Mouse (Mus musculus) hindbrain, embryonic 15.5 days (tissue): ENCODE measurements at regions not wholly inside any gene's neighbourhood (a gene's known extent, or its start where the extent isn't known, plus 50 kb on each side); places are given as distances from the start of the nearest gene placed in this dataset.

Source experiments
- ATAC-seq: fragments of 200-750 bp; cut with Nextera tagmentation; 2 replicates; pipeline ENCODE4 v1.8.0; 2017; ENCODE audit warnings: low read depth, moderate number of reproducible peaks, moderate TSS enrichment; ENCODE audit not compliant: low FRiP score
- H3K27ac ChIP-seq: fragments of 300-500 bp; sonication (generic); replicated peaks from 2 replicates; pipeline ENCODE4 v1.5.1; 2015; ENCODE audit warnings: mild to moderate bottlenecking, inconsistent platforms
- H3K27me3 ChIP-seq: fragments of 300-500 bp; sonication (generic); 2 replicates; pipeline ENCODE4 v1.6.1; 2015; ENCODE audit warnings: control low read depth, inconsistent platforms
- H3K36me3 ChIP-seq: fragments of 300-500 bp; sonication (generic); 2 replicates; pipeline ENCODE4 v1.6.1; 2015; ENCODE audit warnings: control low read depth, inconsistent platforms
- H3K4me1 ChIP-seq: fragments of 300-500 bp; sonication (generic); replicated peaks from 2 replicates; pipeline ENCODE4 v1.6.1; 2015; ENCODE audit warnings: control low read depth, inconsistent platforms
- H3K4me2 ChIP-seq: fragments of 300-500 bp; sonication (generic); 2 replicates; pipeline ENCODE4 v1.6.1; 2015; ENCODE audit warnings: moderate library complexity, mild to moderate bottlenecking, inconsistent platforms
- H3K4me3 ChIP-seq: fragments of 300-500 bp; sonication (generic); 2 replicates; pipeline ENCODE4 v1.5.1; 2015; ENCODE audit warnings: mild to moderate bottlenecking, inconsistent platforms
- H3K9ac ChIP-seq: fragments of 300-500 bp; sonication (generic); 2 replicates; pipeline ENCODE4 v1.6.1; 2015; ENCODE audit warnings: inconsistent platforms
- H3K9me3 ChIP-seq: fragments of 300-500 bp; sonication (generic); 2 replicates; pipeline ENCODE4 v1.6.1; 2016; ENCODE audit warnings: control low read depth, inconsistent platforms
- WGBS: fragments of 180-500 bp; shearing (Covaris S2); methylation state at CpG from one replicate; pipeline ENCODE4 v1.1.7; 2015; 5-methylcytosine and 5-hydroxymethylcytosine counted together

- no peak for ATAC-seq
Measured at GRCm38 (mm10) chr5:85779205-85779604, 286.2 kb downstream of the Cenpc1 start.

DNA sequence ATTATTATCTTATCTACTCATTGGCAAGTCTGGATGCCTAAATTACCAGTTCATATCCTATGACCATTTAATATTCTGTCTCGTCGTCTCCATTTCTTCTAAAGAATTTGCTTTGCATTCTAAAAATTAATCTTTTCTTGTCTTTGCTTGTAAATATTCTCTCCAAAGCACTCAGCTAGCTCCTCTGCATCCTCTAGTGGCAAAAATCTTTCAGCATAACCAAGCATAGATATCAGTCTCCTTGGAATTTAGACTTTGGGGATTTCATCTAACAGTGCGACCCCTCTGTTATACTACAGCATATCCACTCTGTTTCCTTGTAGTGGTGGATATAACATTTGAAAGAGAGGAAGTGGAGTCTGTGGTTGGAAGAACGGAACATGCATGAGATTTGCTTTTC lies 292.7 kb downstream of the Cenpc1 start:
- Histone ChIP-seq H3K27ac (no peak overlapping the region), H3K9ac (no peak overlapping the region), H3K9me3 (no peaks in the 10 kb centered on the region), H3K4me2 (no peak overlapping the region), H3K4me1 (no peaks in the 10 kb centered on the region), H3K36me3 (no peaks in the 10 kb centered on the region), H3K4me3 (no peak overlapping the region), H3K27me3 (no peaks in the 10 kb centered on the region)
- 89% methylated on average over 4 of the region's 4 CpGs for WGBS
- ATAC-seq = no peak

More at GRCm38 (mm10) chr5:85779205-85779604, 286.2 kb downstream of the Cenpc1 start:
- H3K4me3 ChIP-seq = no peak overlapping the region
- H3K4me1 ChIP-seq = no peaks in the 10 kb centered on the region; the same call in 1 of the 2 replicates
- no peaks in the 10 kb centered on the region for H3K9me3 ChIP-seq
- 43% methylated on average over 4 of the region's 4 CpGs for WGBS
- no peak overlapping the region for H3K9ac ChIP-seq
- H3K36me3 ChIP-seq = no peaks in the 10 kb centered on the region
- no peak overlapping the region for H3K27ac ChIP-seq
- no peaks in the 10 kb centered on the region for H3K27me3 ChIP-seq
- H3K4me2 ChIP-seq = no peak overlapping the region

GRCm38 (mm10) chr5:85772086-85772485 lies 293.3 kb downstream of the Cenpc1 start:
- Histone ChIP-seq H3K4me2 (no peak overlapping the region), H3K4me1 (no peaks in the 10 kb centered on the region), H3K27me3 (no peaks in the 10 kb centered on the region), H3K9me3 (no peaks in the 10 kb centered on the region), H3K4me3 (no peak overlapping the region), H3K9ac (no peak overlapping the region), H3K27ac (no peak overlapping the region), H3K36me3 (no peaks in the 10 kb centered on the region)
- no peak for ATAC-seq
- 56% methylated on average over 4 of the region's 4 CpGs for WGBS

GRCm38 (mm10) chr5:85767157-85767556 lies 298.2 kb downstream of the Cenpc1 start:
- Histone ChIP-seq H3K4me3 (no peak overlapping the region), H3K27me3 (no peaks in the 10 kb centered on the region), H3K4me1 (no peaks in the 10 kb centered on the region), H3K9me3 (no peaks in the 10 kb centered on the region), H3K27ac (no peak overlapping the region), H3K4me2 (no peak overlapping the region), H3K36me3 (no peaks in the 10 kb centered on the region), H3K9ac (no peak overlapping the region)
- no peak for ATAC-seq
- 89% methylated on average over 3 of the region's 3 CpGs for WGBS

DNA sequence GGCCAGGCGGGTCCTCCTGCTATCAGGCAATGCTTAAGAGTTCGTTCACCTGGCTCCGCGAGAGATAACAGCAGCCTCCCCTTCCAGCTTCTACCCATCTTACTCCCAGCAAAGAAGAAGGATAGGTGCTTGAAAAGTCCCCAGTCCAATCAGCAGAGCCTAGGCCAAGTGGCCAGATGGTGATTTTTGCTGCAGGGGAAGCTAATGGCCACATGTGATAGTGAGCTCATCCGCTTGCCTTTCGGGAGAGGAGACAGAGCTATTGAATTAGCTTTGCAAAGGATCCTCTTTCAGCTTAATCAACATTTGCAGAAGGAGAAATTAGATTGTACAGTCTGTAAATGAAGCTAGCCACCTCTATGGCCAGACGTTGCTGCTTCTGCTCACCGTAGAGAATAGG lies 308.7 kb downstream of the Cenpc1 start:
- WGBS = 70% methylated on average over 8 of the region's 8 CpGs
- Histone ChIP-seq H3K9me3 (no peaks in the 10 kb centered on the region), H3K27me3 (no peaks in the 10 kb centered on the region), H3K4me1 (no peaks in the 10 kb centered on the region), H3K27ac (no peak overlapping the region), H3K4me2 (no peak overlapping the region), H3K9ac (no peak overlapping the region), H3K36me3 (no peaks in the 10 kb centered on the region), H3K4me3 (no peak overlapping the region)
- ATAC-seq = 0 out of 2 replicates have a peak, but pooled peaks have one; percentile 48

GRCm38 (mm10) chr5:85754227-85754626 lies 311.2 kb downstream of the Cenpc1 start:
- Histone ChIP-seq H3K4me2 (peak overlapping the region; percentile 21; the same call in 1 of the 2 replicates), H3K4me3 (no peak overlapping the region), H3K27me3 (no peaks in the 10 kb centered on the region), H3K9me3 (no peaks in the 10 kb centered on the region), H3K4me1 (no peaks in the 10 kb centered on the region), H3K36me3 (no peaks in the 10 kb centered on the region), H3K27ac (no peak overlapping the region), H3K9ac (no peak overlapping the region)
- WGBS = 62% methylated on average over 12 of the region's 12 CpGs
- no peak for ATAC-seq

- Histone ChIP-seq H3K4me3 (no peak overlapping the region), H3K4me2 (no peak overlapping the region), H3K4me1 (no peaks in the 10 kb centered on the region), H3K9ac (no peak overlapping the region), H3K36me3 (no peaks in the 10 kb centered on the region), H3K27me3 (no peaks in the 10 kb centered on the region), H3K9me3 (no peaks in the 10 kb centered on the region), H3K27ac (no peak overlapping the region)
- no peak for ATAC-seq
- WGBS = 72% methylated on average over 3 of the region's 3 CpGs
Measured at GRCm38 (mm10) chr5:85753109-85753508, 312.3 kb downstream of the Cenpc1 start.

GRCm38 (mm10) chr5:85751649-85752048 lies 313.7 kb downstream of the Cenpc1 start:
- H3K4me3 ChIP-seq = no peak overlapping the region
- no peak for ATAC-seq
- no peaks in the 10 kb centered on the region for H3K36me3 ChIP-seq
- H3K27me3 ChIP-seq = no peaks in the 10 kb centered on the region
- H3K9me3 ChIP-seq = no peaks in the 10 kb centered on the region
- WGBS = 59% methylated on average over 2 of the region's 2 CpGs
- H3K27ac ChIP-seq = no peak overlapping the region
- H3K9ac ChIP-seq = no peak overlapping the region
- no peaks in the 10 kb centered on the region for H3K4me1 ChIP-seq
- no peak overlapping the region for H3K4me2 ChIP-seq

DNA sequence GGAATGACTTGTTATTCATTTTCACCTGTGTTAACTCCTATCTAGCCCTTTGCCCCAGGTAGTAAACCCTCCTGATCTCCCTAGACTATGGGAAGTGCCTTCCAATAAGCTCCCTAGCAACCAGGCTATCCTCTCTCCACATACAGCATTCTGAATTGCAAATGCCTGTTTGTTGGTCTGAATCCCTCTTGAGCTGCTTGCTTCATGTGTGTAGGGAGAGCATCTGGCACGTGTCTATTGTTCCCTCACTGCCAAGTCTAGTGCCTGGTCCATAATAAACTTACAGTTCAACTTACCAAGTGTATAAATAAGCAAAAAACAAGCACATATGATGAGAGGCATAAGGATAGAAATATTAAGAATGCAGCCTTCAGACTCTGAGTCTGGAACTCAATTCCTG lies 314.5 kb downstream of the Cenpc1 start:
- no peak overlapping the region for H3K9ac ChIP-seq
- no peaks in the 10 kb centered on the region for H3K27me3 ChIP-seq
- no peak overlapping the region for H3K4me3 ChIP-seq
- H3K36me3 ChIP-seq = no peaks in the 10 kb centered on the region
- WGBS = 43% methylated on average over 1 of the region's 1 CpGs
- no peak overlapping the region for H3K27ac ChIP-seq
- H3K4me1 ChIP-seq = no peaks in the 10 kb centered on the region
- ATAC-seq = no peak
- no peak overlapping the region for H3K4me2 ChIP-seq
- H3K9me3 ChIP-seq = no peaks in the 10 kb centered on the region

DNA sequence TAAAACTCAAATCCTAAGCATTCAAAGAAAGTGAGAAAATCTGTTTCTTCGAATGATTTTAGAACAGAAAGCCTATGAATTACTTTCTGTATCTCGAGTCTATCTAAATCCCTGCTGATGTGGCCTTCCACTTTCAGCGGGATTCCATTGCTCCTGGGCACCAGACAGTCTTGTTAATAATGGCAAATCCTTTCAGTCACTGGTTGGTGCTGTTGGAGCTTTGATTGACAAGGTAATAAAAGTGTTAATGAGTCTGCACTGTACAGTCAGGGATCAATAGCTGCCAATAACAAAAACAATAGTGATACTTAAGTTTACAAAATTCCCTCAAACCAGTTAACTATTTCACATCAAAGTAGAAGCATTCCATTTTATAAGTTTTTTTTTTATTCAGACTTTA lies 335.8 kb downstream of the Cenpc1 start:
- H3K4me2 ChIP-seq = no peak overlapping the region
- no peak overlapping the region for H3K4me3 ChIP-seq
- H3K9me3 ChIP-seq = no peaks in the 10 kb centered on the region
- no peak overlapping the region for H3K27ac ChIP-seq
- no peaks in the 10 kb centered on the region for H3K27me3 ChIP-seq
- H3K36me3 ChIP-seq = no peaks in the 10 kb centered on the region
- ATAC-seq = no peak
- H3K9ac ChIP-seq = no peak overlapping the region
- 51% methylated on average over 3 of the region's 3 CpGs for WGBS
- no peaks in the 10 kb centered on the region for H3K4me1 ChIP-seq

DNA sequence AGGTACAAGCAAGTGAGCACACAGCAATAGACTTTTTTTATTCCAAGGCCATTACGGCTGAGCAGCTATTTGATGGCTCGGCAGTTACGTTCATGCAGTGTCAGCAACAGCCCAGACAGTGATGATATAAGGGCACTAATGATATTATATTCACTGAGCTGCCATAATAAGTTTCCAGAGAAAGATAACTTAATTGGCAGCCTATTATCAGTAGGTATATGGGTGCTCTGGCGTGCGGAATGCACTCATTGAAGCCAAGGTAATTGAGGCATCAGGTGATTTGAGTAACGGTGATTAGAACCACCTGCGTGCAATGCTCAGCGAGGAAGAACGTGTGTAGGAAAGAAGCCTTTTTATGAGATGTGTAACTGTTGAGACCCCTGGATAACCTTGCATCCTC lies 358.0 kb downstream of the Cenpc1 start:
- Histone ChIP-seq H3K27ac (no peak overlapping the region), H3K4me1 (no peaks in the 10 kb centered on the region), H3K9ac (no peak overlapping the region), H3K36me3 (no peaks in the 10 kb centered on the region), H3K27me3 (no peaks in the 10 kb centered on the region), H3K4me3 (no peak overlapping the region), H3K4me2 (no peak overlapping the region), H3K9me3 (no peaks in the 10 kb centered on the region)
- ATAC-seq = peak; percentile 77
- WGBS = 72% methylated on average over 9 of the region's 9 CpGs

- Histone ChIP-seq H3K4me2 (no peak overlapping the region), H3K9me3 (no peaks in the 10 kb centered on the region), H3K36me3 (no peaks in the 10 kb centered on the region), H3K4me1 (no peaks in the 10 kb centered on the region), H3K9ac (no peak overlapping the region), H3K4me3 (no peak overlapping the region), H3K27ac (no peak overlapping the region), H3K27me3 (no peaks in the 10 kb centered on the region)
- no peak for ATAC-seq
- 63% methylated on average over 1 of the region's 1 CpGs for WGBS
Measured at GRCm38 (mm10) chr5:85706598-85706997, 358.8 kb downstream of the Cenpc1 start.

DNA sequence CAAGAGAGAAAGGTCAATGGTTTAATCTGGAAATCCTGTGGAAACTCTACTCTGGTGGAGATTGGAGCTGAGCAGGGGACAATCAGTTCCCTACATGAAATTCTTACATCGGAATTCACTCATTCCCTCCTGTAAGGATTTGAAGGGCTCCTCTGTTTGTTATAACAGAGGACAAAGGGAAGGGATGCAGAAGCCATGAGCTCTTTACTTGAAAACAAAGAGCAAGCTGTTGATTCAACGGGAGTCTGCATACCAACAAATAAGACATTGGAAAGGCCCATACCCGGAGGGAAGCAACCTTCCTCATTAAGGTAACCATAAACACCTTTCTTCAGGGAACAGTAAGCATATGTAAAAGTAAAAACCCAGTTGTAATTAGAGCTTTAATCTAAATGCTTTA lies 359.3 kb downstream of the Cenpc1 start:
- H3K4me2 ChIP-seq = no peak overlapping the region
- H3K36me3 ChIP-seq = no peaks in the 10 kb centered on the region
- H3K4me1 ChIP-seq = no peaks in the 10 kb centered on the region
- no peak for ATAC-seq
- no peak overlapping the region for H3K9ac ChIP-seq
- 17% methylated on average over 3 of the region's 3 CpGs for WGBS
- H3K9me3 ChIP-seq = no peaks in the 10 kb centered on the region
- H3K27ac ChIP-seq = no peak overlapping the region
- H3K4me3 ChIP-seq = no peak overlapping the region
- H3K27me3 ChIP-seq = no peaks in the 10 kb centered on the region
